Mouse (Mus musculus) kidney, postnatal 0 days (tissue): ENCODE data around the gene Casq2. TPM values are rescaled to one million over a fixed set of nuclear protein-coding genes. Genes with fewer than 3 reads are reported as not detected.

Source experiments
- ATAC-seq: fragments of 200-750 bp; cut with Nextera tagmentation; replicated peaks from 2 replicates; pipeline ENCODE4 v1.8.0; 2017; ENCODE audit warnings: low read depth, moderate number of reproducible peaks, moderate TSS enrichment, moderate library complexity; ENCODE audit not compliant: low FRiP score
- DNase-seq: peaks from one replicate; pipeline ENCODE4 v3.0.0-alpha.2; 2016; ENCODE audit warnings: low spot score
- H3K27ac ChIP-seq: fragments of 300-500 bp; sonication (generic); 2 replicates; pipeline ENCODE4 v1.5.1; 2014; ENCODE audit warnings: mild to moderate bottlenecking
- H3K27me3 ChIP-seq: fragments of 300-500 bp; sonication (generic); 2 replicates; pipeline ENCODE4 v1.6.1; 2014; ENCODE audit warnings: low read length, mixed read lengths; ENCODE audit not compliant: insufficient read depth
- H3K36me3 ChIP-seq: fragments of 300-500 bp; sonication (generic); 2 replicates; pipeline ENCODE4 v1.6.1; 2014; ENCODE audit warnings: low read length, mixed read lengths; ENCODE audit not compliant: insufficient read depth
- H3K4me1 ChIP-seq: fragments of 300-500 bp; sonication (generic); replicated peaks from 2 replicates; pipeline ENCODE4 v1.6.1; 2014; ENCODE audit warnings: antibody characterized with exemption, low read length, mixed read lengths; ENCODE audit not compliant: insufficient read depth
- H3K4me2 ChIP-seq: fragments of 300-500 bp; sonication (generic); 2 replicates; pipeline ENCODE4 v1.6.1; 2014; ENCODE audit warnings: mild to moderate bottlenecking, low read length, moderate library complexity, mixed read lengths
- H3K4me3 ChIP-seq: fragments of 300-500 bp; sonication (generic); replicated peaks from 2 replicates; pipeline ENCODE4 v1.5.1; 2014; ENCODE audit warnings: low read depth, low read length
- H3K9ac ChIP-seq: fragments of 300-500 bp; sonication (generic); 2 replicates; pipeline ENCODE4 v1.6.1; 2014; ENCODE audit warnings: low read depth, low read length
- H3K9me3 ChIP-seq: fragments of 300-500 bp; sonication (generic); replicated peaks from 2 replicates; pipeline ENCODE4 v1.6.1; 2016; ENCODE audit warnings: low read length, inconsistent platforms, mixed read lengths
- CTCF ChIP-seq: IDR thresholded peaks from 2 replicates; pipeline ENCODE4 v1.5.1; 2016; ENCODE audit warnings: antibody characterized with exemption, low read depth, mild to moderate bottlenecking, moderate library complexity
- WGBS: fragments of 180-500 bp; shearing (Covaris S2); extraction: QIAGEN DNeasy Blood & Tissue Kit; methylation state at CpG from one replicate; pipeline ENCODE4 v1.1.7; 2014; 5-methylcytosine and 5-hydroxymethylcytosine counted together
- polyA plus RNA-seq: library from polyadenylated mRNA; unstranded; fragments of >200 nt; fragmentation: Nextera tagmentation; extraction: Ambion mirVana; gene quantifications from 2 replicates; pipeline ENCODE4 v1.2.1, GENCODE M21; 2015

Casq2 gene
- polyA plus RNA-seq, 1 experiment from 2014 or later = 0.47 TPM

- no peaks in the 10 kb centered on the region for H3K27me3 ChIP-seq
- ATAC-seq (no peak), DNase-seq (no peak)
- no peaks in the 10 kb centered on the region for H3K4me1 ChIP-seq
- no peak overlapping the region for H3K4me3 ChIP-seq
- peak overlapping the region; percentile 23 for H3K4me2 ChIP-seq
- H3K36me3 ChIP-seq = no peaks in the 10 kb centered on the region
- H3K27ac ChIP-seq = no peak overlapping the region
- no peak for TF ChIP-seq CTCF
- H3K9me3 ChIP-seq = no peaks in the 10 kb centered on the region
- 33% methylated on average over 12 of the region's 12 CpGs for WGBS
- H3K9ac ChIP-seq = no peak overlapping the region
Measured at GRCm38 (mm10) chr3:102085719-102086118, 496 bp upstream of the Casq2 start.

- Histone ChIP-seq H3K4me1 (no peaks in the 10 kb centered on the region), H3K27ac (no peak overlapping the region), H3K36me3 (no peaks in the 10 kb centered on the region), H3K4me2 (no peak overlapping the region), H3K4me3 (no peak overlapping the region), H3K9me3 (no peaks in the 10 kb centered on the region), H3K27me3 (no peaks in the 10 kb centered on the region), H3K9ac (no peak overlapping the region)
- WGBS = 88% methylated on average over 3 of the region's 3 CpGs
- 0 out of 2 replicates have a peak, but pooled peaks have one; percentile 29 for ATAC-seq
- no peak for DNase-seq
- no peak for TF ChIP-seq CTCF
Measured at GRCm38 (mm10) chr3:102094841-102095240, 8.6 kb downstream of the Casq2 start.

- no peak for TF ChIP-seq CTCF
- Histone ChIP-seq H3K27ac (no peak overlapping the region), H3K4me3 (no peak overlapping the region), H3K9ac (no peak overlapping the region), H3K27me3 (no peaks in the 10 kb centered on the region), H3K4me2 (no peak overlapping the region), H3K4me1 (no peaks in the 10 kb centered on the region), H3K9me3 (no peaks in the 10 kb centered on the region), H3K36me3 (no peaks in the 10 kb centered on the region)
- WGBS = 71% methylated on average over 5 of the region's 5 CpGs
- ATAC-seq (no peak), DNase-seq (no peak)
Measured at GRCm38 (mm10) chr3:102095412-102095811, 9.2 kb downstream of the Casq2 start.

GRCm38 (mm10) chr3:102096366-102096765, 10.2 kb downstream of the Casq2 start:
- Histone ChIP-seq H3K36me3 (no peaks in the 10 kb centered on the region), H3K4me1 (no peaks in the 10 kb centered on the region), H3K9me3 (no peaks in the 10 kb centered on the region), H3K4me2 (no peak overlapping the region), H3K4me3 (no peak overlapping the region), H3K9ac (no peak overlapping the region), H3K27me3 (no peaks in the 10 kb centered on the region), H3K27ac (no peak overlapping the region)
- DNase-seq (no peak), ATAC-seq (no peak)
- WGBS = 92% methylated on average over 8 of the region's 8 CpGs
- TF ChIP-seq CTCF = no peak

- Histone ChIP-seq H3K4me2 (no peak overlapping the region), H3K4me1 (no peaks in the 10 kb centered on the region), H3K4me3 (no peak overlapping the region), H3K9ac (no peak overlapping the region), H3K36me3 (no peaks in the 10 kb centered on the region), H3K27ac (no peak overlapping the region), H3K9me3 (no peaks in the 10 kb centered on the region), H3K27me3 (no peaks in the 10 kb centered on the region)
- 78% methylated on average over 2 of the region's 2 CpGs for WGBS
- no peak for TF ChIP-seq CTCF
- ATAC-seq = no peak
- no peak for DNase-seq
Measured at GRCm38 (mm10) chr3:102096976-102097375, 10.8 kb downstream of the Casq2 start.

- no peak for TF ChIP-seq CTCF
- DNase-seq (peak; percentile 3), ATAC-seq (no peak)
- no peak overlapping the region for H3K27ac ChIP-seq
- no peaks in the 10 kb centered on the region for H3K9me3 ChIP-seq
- no peak overlapping the region for H3K9ac ChIP-seq
- no peak overlapping the region for H3K4me2 ChIP-seq
- WGBS = 23% methylated on average over 10 of the region's 10 CpGs
- no peaks in the 10 kb centered on the region for H3K4me1 ChIP-seq
- H3K4me3 ChIP-seq = no peak overlapping the region
- H3K36me3 ChIP-seq = no peaks in the 10 kb centered on the region
- H3K27me3 ChIP-seq = no peaks in the 10 kb centered on the region
Measured at GRCm38 (mm10) chr3:102099242-102099641, 13.0 kb downstream of the Casq2 start.

GRCm38 (mm10) chr3:102099793-102100192, 13.6 kb downstream of the Casq2 start:
- Histone ChIP-seq H3K4me2 (no peak overlapping the region), H3K4me1 (no peaks in the 10 kb centered on the region), H3K4me3 (no peak overlapping the region), H3K9me3 (no peaks in the 10 kb centered on the region), H3K9ac (no peak overlapping the region), H3K27ac (no peak overlapping the region), H3K36me3 (no peaks in the 10 kb centered on the region), H3K27me3 (no peaks in the 10 kb centered on the region)
- WGBS = 81% methylated on average over 3 of the region's 3 CpGs
- TF ChIP-seq CTCF = no peak
- DNase-seq (no peak), ATAC-seq (no peak)
